Mouse (Mus musculus): ENCODE results near the gene B2m. TPM values are rescaled to one million over a fixed set of nuclear protein-coding genes. Genes with fewer than 3 reads are reported as not detected.
A peak's percentile ranks its signal among the peaks of the same experiment; 100 is the strongest.
"Not testable (repeated sequence)": the region's sequence is repeated elsewhere in the genome, so short reads cannot be mapped to it uniquely, and the experiment has no call there.

Gene B2m
- 153 and 159 TPM in 2 replicates for polyA plus RNA-seq (2014; fragmentation: Nextera tagmentation; extraction: Ambion mirVana)

DNA sequence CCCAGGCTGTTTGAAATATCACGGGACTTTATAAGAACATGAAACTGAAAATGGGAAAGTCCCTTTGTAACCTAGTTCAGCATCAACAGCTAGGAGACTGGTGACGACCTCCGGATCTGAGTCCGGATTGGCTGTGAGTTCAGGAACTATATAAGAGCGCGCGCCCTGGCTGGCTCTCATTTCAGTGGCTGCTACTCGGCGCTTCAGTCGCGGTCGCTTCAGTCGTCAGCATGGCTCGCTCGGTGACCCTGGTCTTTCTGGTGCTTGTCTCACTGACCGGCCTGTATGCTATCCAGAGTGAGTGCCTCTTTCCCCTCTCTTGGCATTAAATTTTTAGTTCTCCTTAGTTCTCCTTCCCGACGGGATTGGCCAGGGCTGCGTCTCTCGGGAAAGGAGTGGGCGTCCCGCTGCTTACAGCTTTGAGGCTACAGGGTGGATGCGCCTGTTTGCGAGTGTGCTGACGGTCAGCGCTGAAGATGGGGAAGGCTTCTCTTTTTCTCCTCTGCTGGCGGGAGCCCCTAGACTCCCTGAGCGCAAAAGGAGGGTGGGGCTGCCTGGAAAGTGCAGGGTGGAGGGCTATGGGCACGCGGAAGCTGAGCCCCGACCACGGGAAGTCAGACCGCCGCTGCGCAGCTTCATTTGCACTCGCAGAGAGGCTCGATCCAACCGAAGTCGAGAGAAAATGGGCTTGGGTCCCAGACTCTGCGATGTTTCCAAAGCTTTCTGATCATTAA lies at the start of gene B2m:
Gene B2m, plus strand, starts transcription at position 179 of the 734 bp plus-strand sequence.
- Histone ChIP-seq H3K27ac (replicated peaks; ENCODE audit: low read depth, low read length) (no peak within 1 kb of the TSS; the same call in 1 of the 2 replicates), H3K4me1 (ENCODE audit: control insufficient read depth, insufficient read depth, low read length) (no peaks in the 10 kb centered on the region), H3K4me2 (ENCODE audit: low read depth, low read length) (peak within 1 kb of the TSS; percentile 69), H3K4me3 (ENCODE audit: low read depth, low read length) (peak within 1 kb of the TSS; percentile 53), H3K36me3 (replicated peaks; ENCODE audit: control insufficient read depth, insufficient read depth, low read depth, low read length) (no peaks in the 10 kb centered on the region), H3K27me3 (ENCODE audit: control insufficient read depth, insufficient read depth, low read length) (no peaks in the 10 kb centered on the region), H3K9ac (replicated peaks; ENCODE audit: low read length) (peak within 1 kb of the TSS; percentile 75), H3K9me3 (replicated peaks; ENCODE audit: control insufficient read depth, low read length) (no peaks in the 10 kb centered on the region)
- DNase-seq (ENCODE audit: low spot score): peak; percentile 97
- peak; percentile 96 for ATAC-seq (replicated peaks; ENCODE audit: insufficient number of reproducible peaks, low FRiP score, low TSS enrichment, low read depth)
- WGBS: under 1% methylated on average over 40 of the region's 40 CpGs

DNA sequence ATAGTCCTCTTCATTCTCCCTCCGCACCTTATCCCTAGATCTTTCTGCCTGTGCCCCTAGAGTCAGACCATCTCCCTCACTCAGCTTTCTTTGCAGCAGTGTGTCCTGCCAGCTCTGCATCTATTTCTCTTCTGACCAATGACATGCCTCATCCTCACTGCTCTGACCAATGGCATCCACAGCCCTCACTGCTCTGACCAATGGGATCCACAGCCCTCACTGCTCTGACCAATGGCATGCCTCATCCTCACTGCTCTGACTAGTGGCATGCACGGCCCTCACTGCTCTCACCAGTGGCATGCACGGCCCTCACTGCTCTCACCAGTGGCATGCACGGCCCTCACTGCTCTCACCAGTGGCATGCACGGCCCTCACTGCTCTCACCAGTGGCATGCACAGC lies 49.8 kb upstream of the B2m start:
- not testable (repeated sequence) for H3K9me3 ChIP-seq (replicated peaks; ENCODE audit: control insufficient read depth, low read length); H3K27me3 ChIP-seq (ENCODE audit: control insufficient read depth, insufficient read depth, low read length); H3K4me3 ChIP-seq (ENCODE audit: low read depth, low read length); H3K4me2 ChIP-seq (ENCODE audit: low read depth, low read length); H3K27ac ChIP-seq (replicated peaks; ENCODE audit: low read depth, low read length); H3K36me3 ChIP-seq (replicated peaks; ENCODE audit: control insufficient read depth, insufficient read depth, low read depth, low read length); H3K4me1 ChIP-seq (ENCODE audit: control insufficient read depth, insufficient read depth, low read length); DNase-seq (ENCODE audit: low spot score); H3K9ac ChIP-seq (replicated peaks; ENCODE audit: low read length)
- WGBS: 83% methylated on average over 5 of the region's 5 CpGs
- 0 out of 2 replicates have a peak, but pooled peaks have one; percentile 56 for ATAC-seq (replicated peaks; ENCODE audit: insufficient number of reproducible peaks, low FRiP score, low TSS enrichment, low read depth)

- no peaks in the 10 kb centered on the region; the same call in 1 of the 2 replicates for H3K36me3 ChIP-seq (replicated peaks; ENCODE audit: control insufficient read depth, insufficient read depth, low read depth, low read length)
- no peaks in the 10 kb centered on the region for H3K27me3 ChIP-seq (ENCODE audit: control insufficient read depth, insufficient read depth, low read length)
- no peak overlapping the region for H3K4me3 ChIP-seq (ENCODE audit: low read depth, low read length)
- H3K9ac ChIP-seq (replicated peaks; ENCODE audit: low read length): no peak overlapping the region
- H3K4me2 ChIP-seq (ENCODE audit: low read depth, low read length): no peak overlapping the region
- no peak overlapping the region for H3K27ac ChIP-seq (replicated peaks; ENCODE audit: low read depth, low read length)
- ATAC-seq (replicated peaks; ENCODE audit: insufficient number of reproducible peaks, low FRiP score, low TSS enrichment, low read depth): no peak
- H3K9me3 ChIP-seq (replicated peaks; ENCODE audit: control insufficient read depth, low read length): no peaks in the 10 kb centered on the region
- no peak for DNase-seq (ENCODE audit: low spot score)
- no peaks in the 10 kb centered on the region for H3K4me1 ChIP-seq (ENCODE audit: control insufficient read depth, insufficient read depth, low read length)
Measured at GRCm38 (mm10) chr2:122102070-122102469, 45.4 kb upstream of the B2m start.

- H3K4me1 ChIP-seq (ENCODE audit: control insufficient read depth, insufficient read depth, low read length): no peaks in the 10 kb centered on the region
- peaks cover 2% of the 10 kb centered on the region; the same call in 1 of the 2 replicates for H3K36me3 ChIP-seq (replicated peaks; ENCODE audit: control insufficient read depth, insufficient read depth, low read depth, low read length)
- no peaks in the 10 kb centered on the region for H3K9me3 ChIP-seq (replicated peaks; ENCODE audit: control insufficient read depth, low read length)
- ATAC-seq (replicated peaks; ENCODE audit: insufficient number of reproducible peaks, low FRiP score, low TSS enrichment, low read depth) (no peak), DNase-seq (ENCODE audit: low spot score) (no peak)
- H3K27ac ChIP-seq (replicated peaks; ENCODE audit: low read depth, low read length): no peak overlapping the region
- 80% methylated on average over 14 of the region's 14 CpGs for WGBS
- H3K27me3 ChIP-seq (ENCODE audit: control insufficient read depth, insufficient read depth, low read length): no peaks in the 10 kb centered on the region
- H3K4me2 ChIP-seq (ENCODE audit: low read depth, low read length): no peak overlapping the region
- no peak overlapping the region for H3K4me3 ChIP-seq (ENCODE audit: low read depth, low read length)
- no peak overlapping the region for H3K9ac ChIP-seq (replicated peaks; ENCODE audit: low read length)
Measured at GRCm38 (mm10) chr2:122108101-122108500, 39.4 kb upstream of the B2m start.

- no peaks in the 10 kb centered on the region for H3K27me3 ChIP-seq (ENCODE audit: control insufficient read depth, insufficient read depth, low read length)
- no peaks in the 10 kb centered on the region for H3K9me3 ChIP-seq (replicated peaks; ENCODE audit: control insufficient read depth, low read length)
- no peak overlapping the region for H3K27ac ChIP-seq (replicated peaks; ENCODE audit: low read depth, low read length)
- no peak overlapping the region for H3K4me2 ChIP-seq (ENCODE audit: low read depth, low read length)
- peaks cover 2% of the 10 kb centered on the region; the same call in 1 of the 2 replicates for H3K36me3 ChIP-seq (replicated peaks; ENCODE audit: control insufficient read depth, insufficient read depth, low read depth, low read length)
- WGBS: 82% methylated on average over 4 of the region's 4 CpGs
- DNase-seq (ENCODE audit: low spot score): no peak
- H3K9ac ChIP-seq (replicated peaks; ENCODE audit: low read length): no peak overlapping the region
- H3K4me3 ChIP-seq (ENCODE audit: low read depth, low read length): no peak overlapping the region
- no peaks in the 10 kb centered on the region for H3K4me1 ChIP-seq (ENCODE audit: control insufficient read depth, insufficient read depth, low read length)
- no peak for ATAC-seq (replicated peaks; ENCODE audit: insufficient number of reproducible peaks, low FRiP score, low TSS enrichment, low read depth)
Measured at GRCm38 (mm10) chr2:122109714-122110113, 37.8 kb upstream of the B2m start.

GRCm38 (mm10) chr2:122116888-122117287 lies 30.6 kb upstream of the B2m start:
- Histone ChIP-seq H3K36me3 (replicated peaks; ENCODE audit: control insufficient read depth, insufficient read depth, low read depth, low read length) (no peaks in the 10 kb centered on the region), H3K9ac (replicated peaks; ENCODE audit: low read length) (no peak overlapping the region), H3K27ac (replicated peaks; ENCODE audit: low read depth, low read length) (no peak overlapping the region), H3K27me3 (ENCODE audit: control insufficient read depth, insufficient read depth, low read length) (no peaks in the 10 kb centered on the region), H3K4me2 (ENCODE audit: low read depth, low read length) (no peak overlapping the region), H3K4me3 (ENCODE audit: low read depth, low read length) (no peak overlapping the region; the same call in 1 of the 2 replicates), H3K9me3 (replicated peaks; ENCODE audit: control insufficient read depth, low read length) (no peaks in the 10 kb centered on the region), H3K4me1 (ENCODE audit: control insufficient read depth, insufficient read depth, low read length) (no peaks in the 10 kb centered on the region)
- DNase-seq (ENCODE audit: low spot score) (no peak), ATAC-seq (replicated peaks; ENCODE audit: insufficient number of reproducible peaks, low FRiP score, low TSS enrichment, low read depth) (no peak)
- WGBS: 91% methylated on average over 2 of the region's 2 CpGs

DNA sequence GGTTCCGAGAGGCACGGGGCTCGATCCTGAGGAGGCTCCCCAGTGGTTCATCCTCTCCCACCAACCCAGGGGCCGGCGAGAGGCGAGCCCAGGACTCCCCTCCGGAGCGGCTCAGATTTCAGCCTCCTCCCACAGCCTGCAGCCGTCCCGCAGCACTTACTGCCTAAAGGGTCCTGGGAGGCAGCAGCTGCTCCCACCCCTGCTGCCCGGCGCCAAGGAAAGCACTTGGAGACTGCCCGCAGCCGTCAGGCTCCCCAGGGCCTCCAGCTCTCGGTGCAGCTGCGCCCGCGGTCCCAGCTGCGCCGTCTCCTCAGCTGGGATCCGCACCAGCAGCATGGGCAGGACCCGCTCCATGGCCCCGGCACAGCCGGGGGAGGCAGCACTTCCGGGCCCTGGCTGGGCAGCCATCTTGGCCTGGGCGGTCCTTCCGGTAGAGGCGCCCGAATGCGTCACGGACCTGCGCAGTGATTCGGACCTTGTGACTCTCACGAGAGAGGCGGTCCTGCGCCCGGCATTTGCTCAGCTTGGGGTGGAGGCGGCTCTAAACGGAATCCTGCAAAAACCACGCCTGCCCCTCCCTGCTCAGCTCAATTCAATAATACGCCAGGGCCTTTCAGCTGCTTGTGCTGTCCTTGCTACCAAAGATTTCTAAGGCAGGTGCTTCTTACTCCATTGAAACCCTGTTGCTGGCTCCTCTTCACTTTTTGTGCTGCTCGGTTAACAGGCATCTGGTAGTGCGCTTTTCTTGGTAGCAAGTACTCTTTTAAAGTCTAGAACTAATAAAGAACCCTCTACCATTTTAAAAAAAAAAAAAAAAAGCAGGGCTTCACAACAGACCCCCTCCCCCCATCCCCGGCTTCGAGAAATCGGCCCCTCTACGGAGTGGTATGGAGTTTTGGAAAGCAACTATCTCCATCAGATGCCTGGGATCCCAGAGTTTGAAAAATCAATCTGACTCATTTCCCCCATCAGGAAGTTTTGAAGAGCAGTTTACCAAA lies 29.2 kb upstream of the B2m start, which contains the start of gene Spg11:
Gene Spg11, minus strand, starts transcription at position 426 of the 998 bp plus-strand sequence.
- no peaks in the 10 kb centered on the region for H3K4me1 ChIP-seq (ENCODE audit: control insufficient read depth, insufficient read depth, low read length)
- H3K4me2 ChIP-seq (ENCODE audit: low read depth, low read length): peak within 1 kb of the TSS; percentile 52
- H3K36me3 ChIP-seq (replicated peaks; ENCODE audit: control insufficient read depth, insufficient read depth, low read depth, low read length): no peaks in the 10 kb centered on the region
- under 1% methylated on average over 47 of the region's 47 CpGs for WGBS
- no peaks in the 10 kb centered on the region for H3K27me3 ChIP-seq (ENCODE audit: control insufficient read depth, insufficient read depth, low read length)
- H3K9me3 ChIP-seq (replicated peaks; ENCODE audit: control insufficient read depth, low read length): no peaks in the 10 kb centered on the region
- H3K9ac ChIP-seq (replicated peaks; ENCODE audit: low read length): peak within 1 kb of the TSS; percentile 93
- peak; percentile 98 for DNase-seq (ENCODE audit: low spot score)
- peak within 1 kb of the TSS; percentile 73 for H3K4me3 ChIP-seq (ENCODE audit: low read depth, low read length)
- ATAC-seq (replicated peaks; ENCODE audit: insufficient number of reproducible peaks, low FRiP score, low TSS enrichment, low read depth): peak; percentile 99
- peak within 1 kb of the TSS; percentile 96 for H3K27ac ChIP-seq (replicated peaks; ENCODE audit: low read depth, low read length)
